Mouse (Mus musculus) bone marrow macrophage, adult 2 months (primary cell): ENCODE measurements around the gene Slc25a19.

Experiments
- CTCF ChIP-seq: IDR thresholded peaks from 2 replicates; pipeline ENCODE4 v1.5.1; 2012; ENCODE audit warnings: low read depth, mild to moderate bottlenecking, low read length, moderate library complexity
- POLR2A ChIP-seq: IDR thresholded peaks from 2 replicates; pipeline ENCODE4 v1.6.1; 2012; ENCODE audit warnings: mild to moderate bottlenecking, low read depth, low read length, borderline replicate concordance

DNA sequence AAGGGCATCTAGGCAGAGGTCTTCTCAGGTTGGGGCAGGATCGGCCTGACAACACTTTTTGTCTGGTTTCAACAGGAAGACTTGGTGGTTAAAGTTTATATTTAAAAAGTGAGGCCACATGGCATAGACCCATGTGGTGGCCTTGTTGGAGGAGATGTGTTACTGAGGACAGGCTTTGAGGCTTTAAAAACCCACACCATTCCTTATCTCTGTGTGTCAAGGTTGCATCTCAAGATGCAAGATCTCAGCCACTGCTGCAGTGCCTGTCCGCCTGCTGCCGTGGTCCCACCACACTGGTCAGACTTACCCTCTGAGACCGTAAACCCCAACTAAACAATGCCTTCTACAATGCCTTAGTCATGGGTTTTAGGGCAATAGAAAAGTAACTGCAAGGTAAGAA is 29.8 kb downstream of the Slc25a19 start:
- TF ChIP-seq POLR2A (no peak), CTCF (no peak)
